In the genomic region with DNA sequence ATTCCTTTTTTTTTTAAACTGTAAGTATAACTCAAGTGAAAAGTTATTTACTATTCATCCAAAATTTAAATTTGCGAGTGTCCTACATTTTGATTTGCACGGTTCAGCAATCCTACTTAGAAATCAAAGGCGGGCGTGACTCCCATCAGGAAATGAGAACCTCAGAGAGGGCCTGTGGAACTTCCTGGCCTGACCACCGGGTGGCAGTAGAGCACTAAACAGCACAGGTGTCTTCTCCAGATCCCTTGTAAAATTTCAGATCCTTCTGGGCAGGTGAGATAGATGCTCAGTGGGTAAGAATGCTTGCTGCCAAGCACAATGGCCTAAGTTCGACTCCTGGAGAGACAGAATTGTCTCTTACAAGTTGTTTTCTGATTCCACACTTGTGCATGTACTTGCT, we compare ENCODE assay signal across 8 mouse cellular contexts. TPM values are rescaled to one million over a fixed set of nuclear protein-coding genes. Genes with fewer than 3 reads are reported as not detected.
DNase-seq lines count a peak whose midpoint lies in the region; ATAC-seq and TF ChIP-seq lines count a peak whose summit lies in the region.

No protein-coding gene starts in this region.

- H3K27me3 ChIP-seq in limb, embryonic 13.5 days: peaks cover 8% of the 10 kb centered on the region; the same call in 1 of the 2 replicates
- no peaks in the 10 kb centered on the region for H3K27me3 ChIP-seq in neural tube, embryonic 12.5 days (replicated peaks)
- no peaks in the 10 kb centered on the region for H3K27me3 ChIP-seq in testis, adult 2 months (ENCODE audit: control insufficient read depth, insufficient read depth, low read length)

- H3K4me2 ChIP-seq in limb, embryonic 13.5 days (replicated peaks): no peak overlapping the region
- H3K4me2 ChIP-seq in neural tube, embryonic 12.5 days (replicated peaks): no peak overlapping the region

- no peak overlapping the region for H3K4me3 ChIP-seq in limb, embryonic 13.5 days
- H3K4me3 ChIP-seq in neural tube, embryonic 12.5 days: no peak overlapping the region
- no peak overlapping the region for H3K4me3 ChIP-seq in testis, adult 2 months (ENCODE audit: control insufficient read depth, low read depth, low read length)

- no peaks in the 10 kb centered on the region for H3K9me3 ChIP-seq in limb, embryonic 13.5 days
- H3K9me3 ChIP-seq in neural tube, embryonic 12.5 days: no peaks in the 10 kb centered on the region

- peak; percentile 93 to 94 for DNase-seq in B cell, adult 2 months
- DNase-seq in adrenal gland, adult 18-20 months (ENCODE audit: low spot score in 2 of 2): peak; percentile 90
- peak; percentile 79 for DNase-seq in embryo, embryonic 10 days (ENCODE audit: low spot score)
- peak; percentile 79 for DNase-seq in gastrocnemius, postnatal 14 days
- DNase-seq in kidney, adult 9 months: peak; percentile 89

- H3K9ac ChIP-seq in limb, embryonic 13.5 days: no peak overlapping the region
- H3K9ac ChIP-seq in neural tube, embryonic 12.5 days: no peak overlapping the region

- WGBS in limb, embryonic 13.5 days: 18% methylated on average over 6 of the region's 6 CpGs
- WGBS in neural tube, embryonic 12.5 days: 23% methylated on average over 6 of the region's 6 CpGs

- no peak for TF ChIP-seq POLR2A in testis, adult 2 months (IDR thresholded peaks at IDR 0.05; ENCODE audit: control insufficient read depth, low read depth, low read length)

- intact Hi-C loops in gastrocnemius, postnatal 14 days (cut with DNase I; ENCODE audit: low total_unique reads): loop anchor here (2.0 kb wide), 1 partner anchor 59 kb away; no protein-coding TSS in a partner anchor

- no peak overlapping the region for H3K27ac ChIP-seq in limb, embryonic 13.5 days
- H3K27ac ChIP-seq in neural tube, embryonic 12.5 days: no peak overlapping the region
- no peak overlapping the region for H3K27ac ChIP-seq in testis, adult 2 months (ENCODE audit: control insufficient read depth, insufficient read depth, low read depth, low read length)

- no peaks in the 10 kb centered on the region for H3K36me3 ChIP-seq in limb, embryonic 13.5 days
- no peaks in the 10 kb centered on the region for H3K36me3 ChIP-seq in neural tube, embryonic 12.5 days
- no peaks in the 10 kb centered on the region for H3K36me3 ChIP-seq in testis, adult 2 months (ENCODE audit: control insufficient read depth, insufficient read depth, low read length)

- 0 out of 2 replicates have a peak, but pooled peaks have one; percentile 29 for ATAC-seq in limb, embryonic 13.5 days (ENCODE audit: low FRiP score, low read depth)
- 0 out of 2 replicates have a peak, but pooled peaks have one; percentile 21 for ATAC-seq in neural tube, embryonic 12.5 days (ENCODE audit: low FRiP score, low read depth)

- TF ChIP-seq CTCF in testis, adult 2 months (IDR thresholded peaks at IDR 0.05; ENCODE audit: control insufficient read depth, insufficient read depth, insufficient replicate concordance, low read depth, low read length): peak; percentile 80; the same call in 1 of the 2 replicates

- 0 out of 2 replicates have a peak, but pooled peaks cover 4% of the 10 kb centered on the region for H3K4me1 ChIP-seq in limb, embryonic 13.5 days
- no peaks in the 10 kb centered on the region for H3K4me1 ChIP-seq in neural tube, embryonic 12.5 days
- H3K4me1 ChIP-seq in testis, adult 2 months (ENCODE audit: control insufficient read depth, insufficient read depth, low read length): no peaks in the 10 kb centered on the region; the same call in 1 of the 2 replicates

RNA-seq across cellular contexts. Expression of gene Spty2d1, which starts 15.3 kb away (rescaled TPM):
- total RNA-seq in adrenal gland, adult 18-20 months (2021): 10 to 100 TPM; 19.2 to 20.0 TPM
- total RNA-seq in gastrocnemius, postnatal 14 days (2021): 1 to 10 TPM; 6.0 to 7.2 TPM
- 20.3 and 21.8 TPM in 2 replicates for polyA plus RNA-seq in limb, embryonic 13.5 days (2015; fragmentation: Nextera tagmentation; extraction: Ambion mirVana)
- 11.2 and 13.0 TPM in 2 replicates for polyA plus RNA-seq in neural tube, embryonic 12.5 days (2016; fragmentation: Nextera tagmentation; extraction: Ambion mirVana)
- polyA plus RNA-seq in testis, adult 2 months (2012; rRNA removed): 3.3 and 3.4 TPM in 2 replicates

RNA-seq across cellular contexts. Expression of gene Tmem86a, which starts 26.9 kb away (rescaled TPM):
- total RNA-seq in adrenal gland, adult 18-20 months (2021): 10 to 100 TPM; 18.6 to 22.3 TPM
- 1 to 10 TPM; 7.2 to 8.1 TPM for total RNA-seq in gastrocnemius, postnatal 14 days (2021)
- polyA plus RNA-seq in limb, embryonic 13.5 days (2015; fragmentation: Nextera tagmentation; extraction: Ambion mirVana): 28.9 and 29.3 TPM in 2 replicates
- polyA plus RNA-seq in neural tube, embryonic 12.5 days (2016; fragmentation: Nextera tagmentation; extraction: Ambion mirVana): 19.5 TPM in 2 replicates
- polyA plus RNA-seq in testis, adult 2 months (2012; rRNA removed): 37.3 and 42.8 TPM in 2 replicates

RNA-seq across cellular contexts. Expression of gene Gm9999, which starts 40.1 kb away (rescaled TPM):
- not detected for total RNA-seq in adrenal gland, adult 18-20 months (2021)
- total RNA-seq in gastrocnemius, postnatal 14 days (2021): not detected
- not detected in 2 replicates for polyA plus RNA-seq in limb, embryonic 13.5 days (2015; fragmentation: Nextera tagmentation; extraction: Ambion mirVana)
- not detected in 2 replicates for polyA plus RNA-seq in neural tube, embryonic 12.5 days (2016; fragmentation: Nextera tagmentation; extraction: Ambion mirVana)
- 1,349 and 1,518 TPM in 2 replicates for polyA plus RNA-seq in testis, adult 2 months (2012; rRNA removed)

Comparison
In these comparisons a context has a peak if more than half of its experiments do, and no peak if none do; other contexts are left out.
1. RNA of gene Gm9999, which starts 40.1 kb away (polyA plus RNA-seq): 1,349 to 1,518 TPM in testis, adult 2 months; not detected in limb, embryonic 13.5 days and not detected in neural tube, embryonic 12.5 days; every median in the first group is over 1,000 times any median in the second.
2. Peak in every context shown above with its lines, with median percentiles within 50 percentile points of each other: DNase-seq.